Mouse (Mus musculus) heart, embryonic 15.5 days (tissue): ENCODE measurements around the gene Sez6l. TPM values are rescaled to one million over a fixed set of nuclear protein-coding genes. Genes with fewer than 3 reads are reported as not detected.

Source experiments
- ATAC-seq: fragments of 200-750 bp; cut with Nextera tagmentation; replicated peaks from 2 replicates; pipeline ENCODE4 v1.8.0; 2017; ENCODE audit warnings: low read depth, moderate TSS enrichment; ENCODE audit not compliant: insufficient number of reproducible peaks, insufficient read depth, low FRiP score
- H3K27ac ChIP-seq: fragments of 300-500 bp; sonication (generic); 2 replicates; pipeline ENCODE4 v1.5.1; 2015; ENCODE audit warnings: mild to moderate bottlenecking, inconsistent platforms
- H3K27me3 ChIP-seq: fragments of 300-500 bp; sonication (generic); 2 replicates; pipeline ENCODE4 v1.6.1; 2015; ENCODE audit warnings: inconsistent platforms
- H3K36me3 ChIP-seq: fragments of 300-500 bp; sonication (generic); 2 replicates; pipeline ENCODE4 v1.6.1; 2015; ENCODE audit warnings: mild to moderate bottlenecking, inconsistent platforms
- H3K4me1 ChIP-seq: fragments of 300-500 bp; sonication (generic); replicated peaks from 2 replicates; pipeline ENCODE4 v1.6.1; 2015; ENCODE audit warnings: inconsistent platforms
- H3K4me2 ChIP-seq: fragments of 300-500 bp; sonication (generic); 2 replicates; pipeline ENCODE4 v1.6.1; 2015; ENCODE audit warnings: inconsistent platforms, mild to moderate bottlenecking, moderate library complexity
- H3K4me3 ChIP-seq: fragments of 300-500 bp; sonication (generic); 2 replicates; pipeline ENCODE4 v1.5.1; 2015; ENCODE audit warnings: mild to moderate bottlenecking, inconsistent platforms
- H3K9ac ChIP-seq: fragments of 300-500 bp; sonication (generic); 2 replicates; pipeline ENCODE4 v1.6.1; 2015; ENCODE audit warnings: mild to moderate bottlenecking, inconsistent platforms
- H3K9me3 ChIP-seq: fragments of 300-500 bp; sonication (generic); replicated peaks from 2 replicates; pipeline ENCODE4 v1.6.1; 2016; ENCODE audit warnings: inconsistent platforms
- WGBS: fragments of 180-500 bp; shearing (Covaris S2); methylation state at CpG from one replicate; pipeline ENCODE4 v1.1.7; 2015; ENCODE audit warnings: mixed read lengths; 5-methylcytosine and 5-hydroxymethylcytosine counted together
- polyA plus RNA-seq: library from polyadenylated mRNA; unstranded; fragments of >200 nt; fragmentation: Nextera tagmentation; extraction: Ambion mirVana; gene quantifications from 2 replicates; pipeline ENCODE4 v1.2.1, GENCODE M21; 2015

The Sez6l gene
- polyA plus RNA-seq, 1 experiment from 2014 or later, result 0.33 TPM

- WGBS, result 1% methylated on average over 28 of the region's 28 CpGs
- H3K9me3 ChIP-seq, result no peaks in the 10 kb centered on the region
- H3K4me1 ChIP-seq, result peaks cover 8% of the 10 kb centered on the region
- peak overlapping the region; percentile 90 for H3K4me2 ChIP-seq
- H3K9ac ChIP-seq, result peak overlapping the region; percentile 54
- peak overlapping the region; percentile 60 for H3K4me3 ChIP-seq
- ATAC-seq, result 0 out of 2 replicates have a peak, but pooled peaks have one; percentile 12
- H3K27ac ChIP-seq, result no peak overlapping the region
- H3K36me3 ChIP-seq, result no peaks in the 10 kb centered on the region
- H3K27me3 ChIP-seq, result peaks cover 78% of the 10 kb centered on the region
These were observed 182.6 kb downstream of the Sez6l start for GRCm38 (mm10) chr5:112394415-112394763.

GRCm38 (mm10) chr5:112393741-112394414 is 183.1 kb downstream of the Sez6l start:
- Histone ChIP-seq H3K36me3 (no peaks in the 10 kb centered on the region), H3K27me3 (peaks cover 84% of the 10 kb centered on the region), H3K4me3 (peak overlapping the region; percentile 60), H3K4me1 (peaks cover 8% of the 10 kb centered on the region), H3K27ac (no peak overlapping the region), H3K4me2 (peak overlapping the region; percentile 90), H3K9me3 (no peaks in the 10 kb centered on the region), H3K9ac (no peak overlapping the region)
- 10% methylated on average over 18 of the region's 18 CpGs for WGBS
- ATAC-seq, result no peak

GRCm38 (mm10) chr5:112391676-112392323 is 185.2 kb downstream of the Sez6l start:
- H3K27ac ChIP-seq, result no peak overlapping the region
- H3K27me3 ChIP-seq, result peaks cover 78% of the 10 kb centered on the region
- H3K9me3 ChIP-seq, result no peaks in the 10 kb centered on the region
- H3K4me3 ChIP-seq, result no peak overlapping the region
- ATAC-seq, result no peak
- peaks cover 8% of the 10 kb centered on the region for H3K4me1 ChIP-seq
- no peak overlapping the region for H3K4me2 ChIP-seq
- no peak overlapping the region for H3K9ac ChIP-seq
- H3K36me3 ChIP-seq, result no peaks in the 10 kb centered on the region
- WGBS, result 51% methylated on average over 27 of the region's 27 CpGs

GRCm38 (mm10) chr5:112391002-112391401 is 186.0 kb downstream of the Sez6l start:
- H3K9ac ChIP-seq, result no peak overlapping the region
- no peaks in the 10 kb centered on the region for H3K36me3 ChIP-seq
- H3K27ac ChIP-seq, result no peak overlapping the region
- no peak for ATAC-seq
- no peak overlapping the region for H3K4me3 ChIP-seq
- 46% methylated on average over 16 of the region's 16 CpGs for WGBS
- peaks cover 71% of the 10 kb centered on the region for H3K27me3 ChIP-seq
- peaks cover 8% of the 10 kb centered on the region for H3K4me1 ChIP-seq
- H3K4me2 ChIP-seq, result no peak overlapping the region
- no peaks in the 10 kb centered on the region for H3K9me3 ChIP-seq

GRCm38 (mm10) chr5:112389352-112389751 is 187.6 kb downstream of the Sez6l start:
- peaks cover 55% of the 10 kb centered on the region for H3K27me3 ChIP-seq
- ATAC-seq, result no peak
- H3K4me1 ChIP-seq, result peaks cover 3% of the 10 kb centered on the region
- no peaks in the 10 kb centered on the region for H3K36me3 ChIP-seq
- H3K27ac ChIP-seq, result no peak overlapping the region
- no peak overlapping the region for H3K4me2 ChIP-seq
- no peak overlapping the region for H3K4me3 ChIP-seq
- H3K9me3 ChIP-seq, result no peaks in the 10 kb centered on the region
- WGBS, result 71% methylated on average over 9 of the region's 9 CpGs
- H3K9ac ChIP-seq, result no peak overlapping the region

- no peak for ATAC-seq
- Histone ChIP-seq H3K9me3 (no peaks in the 10 kb centered on the region), H3K27me3 (peaks cover 21% of the 10 kb centered on the region), H3K9ac (no peak overlapping the region), H3K4me3 (no peak overlapping the region), H3K36me3 (no peaks in the 10 kb centered on the region), H3K4me1 (no peaks in the 10 kb centered on the region), H3K4me2 (no peak overlapping the region), H3K27ac (no peak overlapping the region)
- 56% methylated on average over 2 of the region's 2 CpGs for WGBS
These were observed 191.0 kb downstream of the Sez6l start for GRCm38 (mm10) chr5:112385973-112386372.

- WGBS, result 83% methylated on average over 13 of the region's 13 CpGs
- Histone ChIP-seq H3K4me3 (no peak overlapping the region), H3K4me1 (no peaks in the 10 kb centered on the region), H3K36me3 (no peaks in the 10 kb centered on the region), H3K4me2 (no peak overlapping the region), H3K9me3 (no peaks in the 10 kb centered on the region), H3K27me3 (peaks cover 13% of the 10 kb centered on the region), H3K27ac (no peak overlapping the region), H3K9ac (no peak overlapping the region)
- ATAC-seq, result no peak
These were observed 192.0 kb downstream of the Sez6l start for GRCm38 (mm10) chr5:112384805-112385472.

GRCm38 (mm10) chr5:112382641-112383330 is 194.2 kb downstream of the Sez6l start:
- Histone ChIP-seq H3K27ac (no peak overlapping the region), H3K4me2 (no peak overlapping the region), H3K36me3 (peaks cover 6% of the 10 kb centered on the region; the same call in 1 of the 2 replicates), H3K9ac (no peak overlapping the region), H3K4me1 (no peaks in the 10 kb centered on the region), H3K27me3 (no peaks in the 10 kb centered on the region; the same call in none of the 2 replicates), H3K4me3 (no peak overlapping the region), H3K9me3 (no peaks in the 10 kb centered on the region)
- WGBS, result 56% methylated on average over 17 of the region's 17 CpGs
- ATAC-seq, result no peak

GRCm38 (mm10) chr5:112382042-112382441 is 194.9 kb downstream of the Sez6l start:
- H3K9me3 ChIP-seq, result no peaks in the 10 kb centered on the region
- H3K27me3 ChIP-seq, result no peaks in the 10 kb centered on the region; the same call in 1 of the 2 replicates
- no peak overlapping the region for H3K27ac ChIP-seq
- H3K4me2 ChIP-seq, result no peak overlapping the region
- no peaks in the 10 kb centered on the region for H3K4me1 ChIP-seq
- peaks cover 6% of the 10 kb centered on the region; the same call in 1 of the 2 replicates for H3K36me3 ChIP-seq
- H3K9ac ChIP-seq, result no peak overlapping the region
- no peak overlapping the region for H3K4me3 ChIP-seq
- WGBS, result 61% methylated on average over 6 of the region's 9 CpGs
- no peak for ATAC-seq

GRCm38 (mm10) chr5:112381154-112381553 is 195.8 kb downstream of the Sez6l start:
- Histone ChIP-seq H3K9ac (no peak overlapping the region), H3K9me3 (no peaks in the 10 kb centered on the region), H3K4me1 (no peaks in the 10 kb centered on the region), H3K4me2 (no peak overlapping the region), H3K27me3 (no peaks in the 10 kb centered on the region; the same call in 1 of the 2 replicates), H3K27ac (no peak overlapping the region), H3K36me3 (peaks cover 6% of the 10 kb centered on the region; the same call in 1 of the 2 replicates), H3K4me3 (no peak overlapping the region)
- WGBS, result 60% methylated on average over 11 of the region's 11 CpGs
- ATAC-seq, result no peak

GRCm38 (mm10) chr5:112378716-112379115 is 198.3 kb downstream of the Sez6l start:
- peaks cover 13% of the 10 kb centered on the region; the same call in 1 of the 2 replicates for H3K36me3 ChIP-seq

More at GRCm38 (mm10) chr5:112378716-112379115, 198.3 kb downstream of the Sez6l start:
- Histone ChIP-seq H3K9me3 (no peaks in the 10 kb centered on the region), H3K4me3 (no peak overlapping the region), H3K4me1 (no peaks in the 10 kb centered on the region), H3K27me3 (no peaks in the 10 kb centered on the region; the same call in 1 of the 2 replicates), H3K9ac (no peak overlapping the region), H3K4me2 (no peak overlapping the region), H3K27ac (no peak overlapping the region)
- 77% methylated on average over 6 of the region's 6 CpGs for WGBS
- ATAC-seq, result no peak
